Mouse (Mus musculus) C2C12 (cell line): ENCODE measurements around the gene Prickle2.

Source experiments
- CTCF ChIP-seq: IDR thresholded peaks from one replicate; pipeline ENCODE4 v1.5.1; 2011; ENCODE audit not compliant: control insufficient read depth, insufficient read depth, insufficient read length
- MAX ChIP-seq: IDR thresholded peaks from one replicate; pipeline ENCODE4 v1.6.1; 2011; ENCODE audit warnings: mild to moderate bottlenecking, control low read depth
- USF1 ChIP-seq: IDR thresholded peaks from one replicate; pipeline ENCODE4 v1.6.1; 2011; ENCODE audit warnings: low read depth, mild to moderate bottlenecking, control low read depth, moderate library complexity

DNA sequence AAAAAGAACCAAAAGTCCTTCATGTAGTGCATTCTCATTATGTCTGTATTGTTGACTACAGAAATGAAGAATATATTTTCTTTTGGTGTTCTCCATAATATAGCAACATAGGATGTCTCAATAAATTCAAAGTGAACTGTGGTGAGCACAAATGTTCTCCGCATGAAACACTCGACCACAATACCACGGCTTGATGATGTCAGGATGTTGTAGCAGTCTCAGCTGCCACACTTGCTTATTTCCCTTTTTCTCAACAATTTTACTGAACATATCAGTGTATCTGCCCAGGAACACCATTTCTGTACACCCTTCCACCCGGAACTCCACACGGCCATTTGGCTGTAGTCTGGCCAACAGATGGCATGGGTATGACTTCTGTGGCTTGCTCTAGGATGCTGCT, 273.8 kb downstream of the Prickle2 start:
- TF ChIP-seq CTCF = no peak
- TF ChIP-seq USF1 = no peak
- TF ChIP-seq MAX = no peak
